Mouse (Mus musculus) brown adipose tissue, adult 24 weeks (tissue): ENCODE results near the gene Pimreg. TPM values are rescaled to one million over a fixed set of nuclear protein-coding genes. Genes with fewer than 3 reads are reported as not detected.

Source experiments
- H3K27ac ChIP-seq: fragments of 200-500 bp; replicated peaks from 2 replicates; pipeline ENCODE4 v1.5.1; 2012; ENCODE audit warnings: low read depth, mild to moderate bottlenecking, low read length
- H3K4me1 ChIP-seq: fragments of 200-500 bp; 2 replicates; pipeline ENCODE4 v1.6.1; 2012; ENCODE audit warnings: low read length, mixed read lengths; ENCODE audit not compliant: control insufficient read depth, insufficient read depth, insufficient read length
- H3K4me3 ChIP-seq: fragments of 200-500 bp; 2 replicates; pipeline ENCODE4 v1.5.1; 2012; ENCODE audit warnings: low read depth, mild to moderate bottlenecking, low read length, moderate library complexity; ENCODE audit not compliant: insufficient read depth
- polyA plus RNA-seq: library from polyadenylated mRNA; stranded (reverse); fragments of >200 nt; gene quantifications from 2 replicates; pipeline ENCODE4 v1.2.4, GENCODE M21; 2012; ENCODE audit not compliant: missing spikeins, insufficient read depth, insufficient read length

Gene Pimreg
- not detected in 2 replicates for polyA plus RNA-seq

- Histone ChIP-seq H3K27ac (0 out of 2 replicates have a peak within 1 kb of the TSS, but pooled peaks have one; percentile 16), H3K4me1 (peaks cover 8% of the 10 kb centered on the region; the same call in 1 of the 2 replicates), H3K4me3 (peak within 1 kb of the TSS; percentile 69)
Observed at GRCm38 (mm10) chr11:72041768-72042607, at the start of gene Pimreg. Pimreg (plus strand) TSS chr11:72042032.

- Histone ChIP-seq H3K4me1 (no peaks in the 10 kb centered on the region; the same call in 1 of the 2 replicates), H3K27ac (no peak overlapping the region), H3K4me3 (no peak overlapping the region)
Observed at GRCm38 (mm10) chr11:71992438-71992837, 49.4 kb upstream of the Pimreg start.

- Histone ChIP-seq H3K27ac (no peak overlapping the region), H3K4me3 (0 out of 2 replicates have a peak overlapping the region, but pooled peaks have one; percentile 2)
Observed at GRCm38 (mm10) chr11:71995968-71996511, 45.8 kb upstream of the Pimreg start.

GRCm38 (mm10) chr11:71996805-71997204 lies 45.0 kb upstream of the Pimreg start:
- Histone ChIP-seq H3K4me1 (no peaks in the 10 kb centered on the region; the same call in 1 of the 2 replicates), H3K27ac (no peak overlapping the region), H3K4me3 (no peak overlapping the region)

More at GRCm38 (mm10) chr11:71995968-71996511, 45.8 kb upstream of the Pimreg start:
- no peaks in the 10 kb centered on the region; the same call in 1 of the 2 replicates for H3K4me1 ChIP-seq

GRCm38 (mm10) chr11:72000194-72000593 lies 41.6 kb upstream of the Pimreg start:
- Histone ChIP-seq H3K27ac (no peak overlapping the region), H3K4me1 (no peaks in the 10 kb centered on the region; the same call in 1 of the 2 replicates), H3K4me3 (no peak overlapping the region)

- H3K4me1 ChIP-seq, result no peaks in the 10 kb centered on the region
- no peak overlapping the region for H3K27ac ChIP-seq
- H3K4me3 ChIP-seq, result no peak overlapping the region
Observed at GRCm38 (mm10) chr11:72002138-72002853, 39.5 kb upstream of the Pimreg start.

GRCm38 (mm10) chr11:72003171-72003570 lies 38.7 kb upstream of the Pimreg start:
- Histone ChIP-seq H3K4me1 (no peaks in the 10 kb centered on the region), H3K27ac (no peak overlapping the region), H3K4me3 (no peak overlapping the region)

GRCm38 (mm10) chr11:72005547-72005946 lies 36.3 kb upstream of the Pimreg start:
- Histone ChIP-seq H3K4me1 (no peaks in the 10 kb centered on the region), H3K27ac (no peak overlapping the region)

GRCm38 (mm10) chr11:72010367-72010766 lies 31.5 kb upstream of the Pimreg start:
- H3K4me3 ChIP-seq, result no peak overlapping the region
- no peak overlapping the region for H3K27ac ChIP-seq
- H3K4me1 ChIP-seq, result no peaks in the 10 kb centered on the region

More at GRCm38 (mm10) chr11:72005547-72005946, 36.3 kb upstream of the Pimreg start:
- H3K4me3 ChIP-seq, result no peak overlapping the region

GRCm38 (mm10) chr11:72010940-72011722 lies 30.7 kb upstream of the Pimreg start:
- Histone ChIP-seq H3K27ac (no peak overlapping the region), H3K4me1 (no peaks in the 10 kb centered on the region), H3K4me3 (no peak overlapping the region)

- Histone ChIP-seq H3K4me1 (no peaks in the 10 kb centered on the region), H3K27ac (no peak overlapping the region), H3K4me3 (no peak overlapping the region)
Observed at GRCm38 (mm10) chr11:72011955-72012354, 29.9 kb upstream of the Pimreg start.

- Histone ChIP-seq H3K27ac (no peak overlapping the region), H3K4me3 (no peak overlapping the region), H3K4me1 (no peaks in the 10 kb centered on the region)
Observed at GRCm38 (mm10) chr11:72014674-72015073, 27.2 kb upstream of the Pimreg start.

GRCm38 (mm10) chr11:72016518-72017252 lies 25.1 kb upstream of the Pimreg start:
- Histone ChIP-seq H3K4me1 (no peaks in the 10 kb centered on the region), H3K4me3 (no peak overlapping the region), H3K27ac (no peak overlapping the region)

GRCm38 (mm10) chr11:72017253-72017601 lies 24.6 kb upstream of the Pimreg start:
- no peak overlapping the region for H3K4me3 ChIP-seq
- H3K27ac ChIP-seq, result no peak overlapping the region
- H3K4me1 ChIP-seq, result no peaks in the 10 kb centered on the region
